Mouse (Mus musculus) cerebellum, adult 2 months (tissue): Measurements from ENCODE around the gene Tmem121. TPM values are rescaled to one million over a fixed set of nuclear protein-coding genes. Genes with fewer than 3 reads are reported as not detected.

Experiments
- DNase-seq, 2 experiments: peaks; one replicate each; pipeline ENCODE4 v3.0.0; 2021
- H3K27ac ChIP-seq: fragments of 200-500 bp; 2 replicates; pipeline ENCODE4 v1.5.1; 2012; ENCODE audit warnings: low read length, control low read depth, inconsistent platforms; ENCODE audit not compliant: insufficient read depth
- H3K27me3 ChIP-seq: fragments of 200-500 bp; 2 replicates; pipeline ENCODE4 v1.6.1; 2012; ENCODE audit warnings: inconsistent platforms, mild to moderate bottlenecking, low read length, moderate library complexity; ENCODE audit not compliant: control insufficient read depth, insufficient read depth
- H3K4me1 ChIP-seq: fragments of 200-500 bp; 2 replicates; pipeline ENCODE4 v1.6.1; 2011; ENCODE audit warnings: low read length; ENCODE audit not compliant: control insufficient read depth, insufficient read depth
- H3K4me3 ChIP-seq: fragments of 200-500 bp; replicated peaks from 2 replicates; pipeline ENCODE3; 2011; ENCODE audit warnings: mild to moderate bottlenecking, low read depth, low read length, control low read depth; ENCODE audit not compliant: insufficient read depth
- CTCF ChIP-seq: fragments of 200-500 bp; IDR thresholded peaks from 2 replicates; pipeline ENCODE4 v1.5.1; 2011; ENCODE audit warnings: low read depth, mild to moderate bottlenecking, control low read depth, low read length, moderate library complexity, borderline replicate concordance; ENCODE audit not compliant: insufficient read depth
- POLR2A ChIP-seq: fragments of 200-500 bp; IDR thresholded peaks from 2 replicates; pipeline ENCODE4 v1.6.1; 2011; ENCODE audit warnings: low read length, control low read depth, borderline replicate concordance; ENCODE audit not compliant: insufficient read depth
- WGBS: fragments of 180-500 bp; shearing (Covaris S2); methylation state at CpG from one replicate; pipeline ENCODE4 v1.1.7; 2018; 5-methylcytosine and 5-hydroxymethylcytosine counted together
- polyA plus RNA-seq: library from polyadenylated mRNA; depleted of rRNA; stranded (reverse); fragments of >200 nt; gene quantifications from 2 replicates; pipeline ENCODE4 v1.2.3, GENCODE M21; 2012; rRNA removed

Tmem121 gene
- 30.9 and 31.3 TPM in 2 replicates for polyA plus RNA-seq

DNA sequence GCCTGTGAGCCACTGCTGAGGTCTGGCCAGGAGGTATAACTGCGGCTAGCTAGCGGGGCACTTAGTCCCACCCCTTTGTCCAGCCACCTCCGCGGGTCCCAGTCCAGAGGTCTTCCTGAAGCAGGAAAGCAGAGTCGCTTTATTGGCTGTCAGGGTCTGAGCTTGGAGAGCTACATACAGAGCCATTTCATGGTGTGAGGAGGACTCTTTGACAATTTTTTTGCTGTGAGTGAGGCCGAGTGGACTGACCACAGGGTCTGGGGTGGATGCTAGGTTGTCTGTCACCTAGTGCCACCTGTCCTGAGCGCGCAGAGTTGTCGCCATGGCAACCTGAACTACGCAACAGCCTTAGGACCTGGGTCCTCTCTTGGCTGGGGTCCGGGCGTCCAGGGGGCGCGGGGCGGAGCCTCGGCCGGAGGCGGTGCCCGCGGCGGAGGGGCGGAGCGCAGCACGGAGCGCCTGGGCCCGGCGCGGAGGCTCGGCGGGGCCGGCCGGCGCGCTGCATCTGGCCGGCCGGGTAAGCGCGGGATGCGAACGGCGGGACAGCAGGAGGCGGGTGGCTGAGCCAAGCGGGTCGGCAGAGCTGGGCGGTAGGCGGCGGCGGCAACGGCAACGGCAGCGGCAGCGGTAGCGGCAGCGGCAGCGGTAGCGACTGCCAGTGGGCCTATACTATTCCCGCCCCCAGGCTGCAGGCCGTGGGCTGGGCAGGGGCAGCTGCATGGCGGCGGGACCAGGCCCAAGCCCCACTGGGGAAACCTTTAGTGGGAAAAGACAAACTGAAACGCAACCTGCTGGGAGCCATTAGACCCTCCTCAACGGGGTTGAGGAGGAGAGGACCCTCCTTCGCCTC lies at the start of gene Tmem121:
Gene Tmem121, plus strand, starts transcription at position 489 of the 850 bp plus-strand sequence.
- TF ChIP-seq CTCF (no peak), POLR2A (0 out of 2 replicates have a peak, but pooled peaks have one; percentile 18)
- Histone ChIP-seq H3K4me1 (peaks cover 12% of the 10 kb centered on the region; the same call in 1 of the 2 replicates), H3K27ac (no peak within 1 kb of the TSS; the same call in 1 of the 2 replicates), H3K27me3 (no peaks in the 10 kb centered on the region), H3K4me3 (peak within 1 kb of the TSS; percentile 86)
- WGBS, result under 1% methylated on average over 63 of the region's 63 CpGs
- peak; percentile 60 to 72 for DNase-seq

DNA sequence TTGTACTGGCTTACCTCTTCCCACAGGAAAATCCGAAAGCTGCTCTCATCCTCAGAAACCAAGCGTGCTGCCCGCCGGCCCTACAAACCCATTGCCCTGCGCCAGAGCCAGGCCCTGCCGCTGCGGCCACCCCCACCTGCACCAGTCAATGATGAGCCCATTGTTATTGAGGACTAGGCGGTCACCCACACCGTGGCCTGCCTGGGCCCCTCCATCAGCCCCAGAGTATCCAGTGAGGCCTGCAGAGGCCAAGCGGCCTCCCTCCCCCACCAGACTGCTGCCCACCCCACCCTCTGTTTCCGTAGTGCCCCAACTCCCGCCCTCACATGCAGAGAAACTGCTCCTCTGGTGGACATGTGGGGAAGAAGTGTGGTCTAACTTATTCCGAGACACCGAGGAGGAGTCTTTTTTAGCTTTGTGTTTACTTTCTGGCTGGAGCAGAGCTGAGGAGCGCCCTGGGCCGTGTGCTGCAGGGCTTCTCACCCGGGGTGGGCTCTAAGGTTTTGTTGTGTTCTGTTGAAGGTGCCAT lies 49.2 kb upstream of the Tmem121 start:
- no peaks in the 10 kb centered on the region for H3K4me1 ChIP-seq
- TF ChIP-seq CTCF (no peak), POLR2A (no peak)
- H3K27ac ChIP-seq, result no peak overlapping the region
- WGBS, result 77% methylated on average over 17 of the region's 17 CpGs
- no peaks in the 10 kb centered on the region for H3K27me3 ChIP-seq
- DNase-seq, result no peak
- no peak overlapping the region for H3K4me3 ChIP-seq

DNA sequence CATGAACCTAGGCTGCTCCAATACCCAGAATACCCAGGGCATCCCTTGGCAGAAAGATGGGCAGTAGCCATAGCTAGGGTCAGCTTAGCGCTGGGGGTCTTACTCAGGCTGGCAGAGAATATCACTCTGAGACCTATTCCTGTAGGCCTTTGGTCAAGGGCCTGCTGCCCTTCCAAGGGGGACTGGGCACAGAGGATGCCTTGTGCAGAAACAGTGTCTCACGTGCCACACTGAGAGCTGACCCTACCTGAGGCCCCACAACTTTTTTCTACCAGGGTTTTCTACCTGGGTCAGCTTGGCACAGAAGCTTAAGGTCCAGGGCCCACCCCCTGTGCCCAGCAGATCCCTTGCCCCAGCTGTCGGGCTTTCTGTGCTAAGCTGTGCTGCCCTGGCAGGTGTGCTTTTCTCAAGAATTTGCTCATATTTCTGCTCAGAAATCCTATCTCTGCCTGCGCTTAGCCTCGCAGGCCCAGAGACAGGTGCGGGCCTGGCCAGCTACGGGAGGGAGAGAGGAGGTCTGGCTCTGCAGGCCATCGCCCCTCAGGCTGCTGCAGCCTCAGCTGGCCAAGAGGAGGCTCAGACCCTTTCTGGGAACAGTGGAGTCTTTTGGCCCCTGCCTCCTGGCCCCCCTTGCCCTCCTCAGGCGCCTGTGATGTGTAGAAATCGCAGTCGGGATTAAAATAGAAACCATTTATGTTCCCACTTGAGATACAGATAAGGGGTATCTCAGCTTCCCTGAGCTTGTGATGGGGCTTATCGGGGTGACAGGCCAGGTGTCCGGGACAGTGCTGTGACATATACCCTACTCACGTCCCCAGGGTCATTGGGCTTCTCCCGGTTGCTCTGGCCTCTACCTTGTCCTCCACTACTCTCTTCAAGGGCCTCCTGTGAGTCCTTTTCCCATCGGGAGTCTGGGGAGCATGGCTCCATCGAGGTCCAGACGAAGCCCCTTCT lies 48.2 kb upstream of the Tmem121 start:
- no peak for DNase-seq
- no peak overlapping the region for H3K27ac ChIP-seq
- H3K27me3 ChIP-seq, result no peaks in the 10 kb centered on the region
- WGBS, result 81% methylated on average over 18 of the region's 18 CpGs
- TF ChIP-seq POLR2A (no peak), CTCF (no peak)
- no peak overlapping the region for H3K4me3 ChIP-seq
- no peaks in the 10 kb centered on the region for H3K4me1 ChIP-seq

DNA sequence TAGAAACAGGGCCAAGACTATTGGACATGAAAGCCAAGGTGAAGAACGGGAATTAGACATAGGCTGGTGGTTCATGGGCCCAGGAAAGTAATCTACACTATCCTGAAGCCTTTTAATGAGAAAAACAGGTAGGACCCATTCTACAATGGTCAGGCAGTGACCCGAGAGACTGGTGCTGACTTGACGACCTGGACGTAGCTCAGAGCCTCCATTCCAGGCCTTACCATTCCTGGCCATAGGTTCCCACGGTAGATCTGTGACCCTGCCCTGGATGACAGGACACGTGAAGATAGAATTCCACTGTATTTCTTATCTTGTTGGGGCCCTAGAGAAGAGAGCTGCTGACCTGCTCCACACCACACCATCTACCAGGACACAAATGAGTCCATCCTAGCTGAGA lies 47.4 kb upstream of the Tmem121 start:
- 83% methylated on average over 6 of the region's 6 CpGs for WGBS
- H3K4me3 ChIP-seq, result no peak overlapping the region
- no peaks in the 10 kb centered on the region for H3K27me3 ChIP-seq
- DNase-seq, result no peak
- H3K4me1 ChIP-seq, result no peaks in the 10 kb centered on the region
- no peak for TF ChIP-seq CTCF
- TF ChIP-seq POLR2A, result no peak
- no peak overlapping the region for H3K27ac ChIP-seq

DNA sequence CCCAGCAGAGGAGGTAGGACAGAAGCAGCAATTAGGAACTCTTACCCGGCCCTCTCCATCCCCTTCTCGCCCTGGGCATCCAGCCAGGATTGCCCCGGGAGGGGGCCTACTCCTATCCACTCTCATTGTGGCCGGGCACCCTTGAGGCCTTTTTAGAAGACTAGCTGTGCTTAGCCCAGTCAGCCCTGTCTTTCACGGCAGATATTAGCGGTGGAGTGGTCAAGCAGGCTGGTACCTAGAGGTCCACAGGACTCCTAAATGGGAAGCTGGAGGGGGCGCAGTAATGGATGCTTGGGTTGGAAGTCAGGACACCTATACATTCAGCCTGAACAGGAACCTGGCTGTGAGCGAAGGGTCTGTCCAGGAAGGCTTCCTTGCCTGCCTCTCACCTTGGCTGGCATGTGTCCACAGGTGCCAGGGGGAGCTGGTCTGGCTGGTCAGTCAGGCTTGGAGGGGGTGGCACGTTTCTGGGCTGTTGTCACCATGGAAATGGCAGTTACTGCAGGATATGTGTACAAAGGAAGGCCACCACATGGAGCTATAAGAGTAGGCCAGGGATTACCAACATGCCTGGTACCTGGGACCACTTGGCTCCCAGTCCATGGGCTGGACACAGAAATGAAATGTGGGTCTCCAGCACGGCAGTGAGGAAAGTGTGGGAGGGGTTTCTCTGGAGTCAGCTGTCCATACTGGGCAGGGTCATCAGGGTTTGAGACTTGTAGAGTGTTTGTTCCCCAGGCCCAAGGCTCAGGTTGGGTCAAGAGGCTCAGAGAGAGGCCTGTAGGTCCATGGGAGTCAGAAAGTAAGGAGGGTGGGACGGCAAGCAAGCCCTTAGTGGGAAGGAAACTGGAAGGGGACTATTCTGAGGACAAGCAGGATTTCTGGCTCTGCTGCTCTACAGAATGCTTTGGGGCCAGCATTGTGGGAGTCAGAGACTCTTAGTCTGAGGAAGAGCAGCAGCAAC lies 46.5 kb upstream of the Tmem121 start:
- Histone ChIP-seq H3K27ac (no peak overlapping the region), H3K27me3 (no peaks in the 10 kb centered on the region), H3K4me1 (no peaks in the 10 kb centered on the region), H3K4me3 (no peak overlapping the region)
- TF ChIP-seq POLR2A (no peak), CTCF (no peak)
- no peak for DNase-seq
- WGBS, result 45% methylated on average over 11 of the region's 11 CpGs

DNA sequence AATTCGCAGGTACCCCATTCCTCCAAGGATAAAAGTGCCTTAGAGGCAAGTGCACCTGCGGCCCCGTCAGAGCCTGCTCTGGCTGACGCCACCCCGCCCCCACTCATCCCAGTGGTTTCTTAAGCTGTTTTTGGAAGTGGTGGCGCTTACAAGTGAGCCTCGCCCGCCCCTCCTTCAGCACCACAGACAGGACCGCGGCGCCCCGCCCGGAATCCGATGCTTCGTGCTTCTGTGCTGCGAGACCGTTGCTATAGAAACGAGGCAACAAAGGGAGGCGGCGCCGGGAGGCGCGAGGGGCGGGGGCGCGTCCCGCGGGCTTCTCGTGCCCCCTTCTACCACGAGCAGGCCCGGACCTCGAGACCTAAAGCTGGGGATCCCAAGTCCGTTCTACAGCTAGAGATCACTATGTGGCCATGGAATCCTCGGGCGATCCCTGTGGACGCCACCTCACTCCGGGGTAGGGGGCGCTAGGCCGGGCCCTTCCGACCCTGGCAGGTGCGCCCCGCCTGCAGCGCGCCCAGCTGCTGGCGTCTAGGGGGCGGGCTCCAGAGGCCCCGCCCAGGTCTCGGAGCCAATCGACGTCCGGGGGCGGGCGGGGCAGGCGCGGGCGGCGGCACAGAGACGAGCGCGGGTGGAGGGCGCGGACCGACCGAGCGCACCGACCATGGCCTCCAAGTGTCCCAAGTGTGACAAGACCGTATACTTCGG lies 45.7 kb upstream of the Tmem121 start, which contains the start of gene Crip2:
Gene Crip2, plus strand, starts transcription at position 329 of the 708 bp plus-strand sequence.
- H3K27me3 ChIP-seq, result no peaks in the 10 kb centered on the region
- no peak for TF ChIP-seq POLR2A
- no peak for TF ChIP-seq CTCF
- H3K4me1 ChIP-seq, result no peaks in the 10 kb centered on the region
- DNase-seq, result peak; percentile 54 to 65
- no peak within 1 kb of the TSS for H3K27ac ChIP-seq
- peak within 1 kb of the TSS; percentile 49 for H3K4me3 ChIP-seq
- WGBS, result 2% methylated on average over 68 of the region's 68 CpGs
